Mouse (Mus musculus) embryonic facial prominence, embryonic 11.5 days (tissue): Measurements from ENCODE around the gene Nav1. TPM values are rescaled to one million over a fixed set of nuclear protein-coding genes. Genes with fewer than 3 reads are reported as not detected.

Experiments used
- ATAC-seq: fragments of 200-750 bp; cut with Nextera tagmentation; replicated peaks from 2 replicates; pipeline ENCODE4 v1.8.0; 2017; ENCODE audit warnings: low read depth; ENCODE audit not compliant: insufficient number of reproducible peaks, low FRiP score, low TSS enrichment
- DNase-seq: peaks from one replicate; pipeline ENCODE4 v3.0.0-alpha.2; 2015; ENCODE audit warnings: low spot score
- H3K27ac ChIP-seq: fragments of 300-500 bp; sonication (generic); replicated peaks from 2 replicates; pipeline ENCODE4 v1.5.1; 2014; ENCODE audit warnings: mild to moderate bottlenecking, low read depth, low read length, control low read depth
- H3K27me3 ChIP-seq: fragments of 300-500 bp; sonication (generic); 2 replicates; pipeline ENCODE4 v1.6.1; 2014; ENCODE audit warnings: mild to moderate bottlenecking, low read length, moderate library complexity, mixed read lengths; ENCODE audit not compliant: control insufficient read depth, insufficient read depth
- H3K36me3 ChIP-seq: fragments of 300-500 bp; sonication (generic); replicated peaks from 2 replicates; pipeline ENCODE4 v1.6.1; 2014; ENCODE audit warnings: low read depth, mild to moderate bottlenecking, low read length, moderate library complexity, mixed read lengths; ENCODE audit not compliant: control insufficient read depth, insufficient read depth
- H3K4me1 ChIP-seq: fragments of 300-500 bp; sonication (generic); 2 replicates; pipeline ENCODE4 v1.6.1; 2014; ENCODE audit warnings: low read length, mixed read lengths; ENCODE audit not compliant: control insufficient read depth, insufficient read depth
- H3K4me2 ChIP-seq: fragments of 300-500 bp; sonication (generic); 2 replicates; pipeline ENCODE4 v1.6.1; 2014; ENCODE audit warnings: low read depth, mild to moderate bottlenecking, control low read depth, low read length, moderate library complexity
- H3K4me3 ChIP-seq: fragments of 300-500 bp; sonication (generic); 2 replicates; pipeline ENCODE4 v1.5.1; 2014; ENCODE audit warnings: low read depth, low read length, control low read depth
- H3K9ac ChIP-seq: fragments of 300-500 bp; sonication (generic); replicated peaks from 2 replicates; pipeline ENCODE4 v1.6.1; 2014; ENCODE audit warnings: mild to moderate bottlenecking, control low read depth, low read length
- H3K9me3 ChIP-seq: fragments of 300-500 bp; sonication (generic); replicated peaks from 2 replicates; pipeline ENCODE4 v1.6.1; 2016; ENCODE audit warnings: mild to moderate bottlenecking, low read length, inconsistent platforms, mixed read lengths; ENCODE audit not compliant: control insufficient read depth
- WGBS: fragments of 180-500 bp; shearing (Covaris S2); extraction: QIAGEN DNeasy Blood & Tissue Kit; methylation state at CpG from one replicate; pipeline ENCODE4 v1.1.7; 2014; 5-methylcytosine and 5-hydroxymethylcytosine counted together
- polyA plus RNA-seq: library from polyadenylated mRNA; unstranded; fragments of >200 nt; fragmentation: Nextera tagmentation; extraction: Ambion mirVana; gene quantifications from 2 replicates; pipeline ENCODE4 v1.2.1, GENCODE M21; 2014

Gene Nav1
- polyA plus RNA-seq, 1 experiment from 2014 or later = 11.9 TPM

DNA sequence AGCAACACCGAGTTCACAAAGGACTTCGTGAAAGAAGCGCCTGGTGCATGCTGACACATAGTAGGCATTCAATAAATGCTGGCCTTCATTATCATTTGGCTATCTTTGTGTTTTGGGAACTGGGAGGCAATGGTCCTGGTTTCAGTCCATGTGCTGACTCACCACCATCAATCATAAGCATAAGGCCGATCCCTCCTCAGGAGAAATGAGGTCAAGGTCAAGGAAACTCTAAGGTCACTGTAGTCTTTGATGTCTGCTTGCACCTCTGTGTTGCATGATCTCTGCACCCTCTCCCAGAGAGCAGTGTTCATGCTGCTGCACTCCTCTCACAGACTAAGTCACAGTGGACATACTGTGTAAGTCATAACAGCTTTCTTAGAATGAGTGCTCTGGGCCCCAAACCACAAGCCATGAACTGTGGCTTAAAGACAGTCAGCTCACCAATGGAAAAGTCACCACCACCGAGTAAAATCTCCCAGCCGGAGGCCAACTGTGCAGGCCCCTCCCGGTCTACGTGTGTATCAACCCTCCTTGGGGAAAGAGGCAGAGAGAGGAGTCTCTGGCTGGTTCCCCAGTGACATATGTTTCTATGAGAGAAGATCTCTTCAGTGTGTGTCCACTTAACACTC lies 8.7 kb downstream of the Nav1 start:
- DNase-seq (no peak), ATAC-seq (no peak; the same call in 1 of the 2 replicates)
- Histone ChIP-seq H3K27me3 (no peaks in the 10 kb centered on the region), H3K4me1 (peaks cover 7% of the 10 kb centered on the region), H3K4me3 (no peak overlapping the region), H3K27ac (no peak overlapping the region), H3K9me3 (no peaks in the 10 kb centered on the region), H3K36me3 (no peaks in the 10 kb centered on the region), H3K9ac (no peak overlapping the region), H3K4me2 (no peak overlapping the region)
- 67% methylated on average over 8 of the region's 8 CpGs for WGBS

DNA sequence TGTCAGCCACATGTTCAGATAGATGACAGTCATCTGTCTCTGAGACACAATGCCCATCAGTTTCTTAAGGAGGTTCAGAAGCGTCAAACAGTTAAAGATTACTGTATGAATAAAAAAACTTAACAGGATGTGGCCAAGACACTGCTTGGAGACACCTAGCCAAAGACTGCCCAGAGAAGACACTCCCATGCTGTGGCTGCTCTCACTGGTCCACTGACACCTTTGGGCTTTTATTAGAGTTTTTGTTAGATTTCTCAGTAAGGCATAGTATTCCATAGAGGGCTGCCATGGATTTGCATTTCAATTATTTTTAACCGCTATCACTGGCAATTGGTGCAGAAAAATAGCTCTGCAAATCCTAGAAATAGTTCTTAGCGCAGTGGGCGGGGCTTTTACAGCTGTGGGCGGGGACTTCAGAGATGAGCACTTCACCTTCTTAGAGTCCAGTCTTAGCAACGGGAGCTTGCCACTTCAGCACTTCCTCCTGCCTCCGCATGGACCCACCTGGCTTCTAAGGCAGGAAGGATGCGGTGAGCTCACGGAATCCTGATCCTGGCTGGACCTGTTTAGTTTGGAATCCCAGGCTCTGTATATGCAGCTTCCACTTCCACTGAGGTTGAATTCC lies 12.7 kb downstream of the Nav1 start:
- DNase-seq = no peak
- Histone ChIP-seq H3K9ac (no peak overlapping the region), H3K27ac (no peak overlapping the region), H3K9me3 (no peaks in the 10 kb centered on the region), H3K4me3 (no peak overlapping the region), H3K27me3 (no peaks in the 10 kb centered on the region), H3K4me1 (no peaks in the 10 kb centered on the region), H3K4me2 (no peak overlapping the region), H3K36me3 (no peaks in the 10 kb centered on the region)
- WGBS = 45% methylated on average over 9 of the region's 9 CpGs
- ATAC-seq = no peak

- no peak for DNase-seq
- 86% methylated on average over 6 of the region's 6 CpGs for WGBS
These were observed 13.4 kb downstream of the Nav1 start for GRCm38 (mm10) chr1:135593560-135594278.

DNA sequence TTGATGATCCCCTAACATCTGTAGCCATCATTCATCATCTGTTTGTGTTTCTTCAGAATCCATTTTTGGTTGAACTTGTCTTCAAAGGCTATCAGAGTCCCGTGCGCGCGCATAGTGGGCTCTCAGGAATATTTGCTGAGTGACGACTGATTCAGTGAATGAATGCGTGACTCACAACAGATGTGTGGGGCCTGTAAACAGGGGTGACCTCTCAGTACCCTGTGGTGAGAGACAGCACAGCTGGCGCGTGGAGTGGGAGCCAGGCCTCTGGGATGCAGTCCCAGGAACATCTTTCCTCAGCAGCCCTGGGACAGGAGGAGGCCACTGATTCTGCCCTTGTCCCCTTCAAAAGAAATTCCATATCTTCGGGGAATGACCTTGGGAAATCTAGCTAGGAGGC lies 16.3 kb downstream of the Nav1 start:
- peaks cover 2% of the 10 kb centered on the region; the same call in 1 of the 2 replicates for H3K4me1 ChIP-seq
- H3K4me2 ChIP-seq = no peak overlapping the region
- no peaks in the 10 kb centered on the region for H3K9me3 ChIP-seq
- WGBS = 80% methylated on average over 9 of the region's 9 CpGs
- no peaks in the 10 kb centered on the region for H3K36me3 ChIP-seq
- H3K9ac ChIP-seq = no peak overlapping the region
- DNase-seq (no peak), ATAC-seq (no peak)
- H3K4me3 ChIP-seq = no peak overlapping the region
- no peak overlapping the region for H3K27ac ChIP-seq
- no peaks in the 10 kb centered on the region for H3K27me3 ChIP-seq

More at GRCm38 (mm10) chr1:135593560-135594278, 13.4 kb downstream of the Nav1 start:
- Histone ChIP-seq H3K27me3 (no peaks in the 10 kb centered on the region), H3K4me2 (no peak overlapping the region), H3K4me1 (no peaks in the 10 kb centered on the region), H3K9me3 (no peaks in the 10 kb centered on the region), H3K4me3 (no peak overlapping the region), H3K9ac (no peak overlapping the region), H3K36me3 (no peaks in the 10 kb centered on the region), H3K27ac (no peak overlapping the region)
- no peak for ATAC-seq

GRCm38 (mm10) chr1:135588973-135589372 lies 18.1 kb downstream of the Nav1 start:
- WGBS = 51% methylated on average over 3 of the region's 3 CpGs
- Histone ChIP-seq H3K36me3 (no peaks in the 10 kb centered on the region), H3K4me2 (no peak overlapping the region), H3K4me3 (no peak overlapping the region), H3K27ac (no peak overlapping the region), H3K9ac (peak overlapping the region; percentile 13; the same call in 1 of the 2 replicates), H3K4me1 (peaks cover 2% of the 10 kb centered on the region; the same call in 1 of the 2 replicates), H3K27me3 (no peaks in the 10 kb centered on the region), H3K9me3 (no peaks in the 10 kb centered on the region)
- no peak for ATAC-seq
- no peak for DNase-seq

- no peak overlapping the region for H3K27ac ChIP-seq
- H3K4me3 ChIP-seq = no peak overlapping the region
- no peak overlapping the region for H3K4me2 ChIP-seq
- no peak overlapping the region for H3K9ac ChIP-seq
- DNase-seq (no peak), ATAC-seq (no peak)
- no peaks in the 10 kb centered on the region for H3K27me3 ChIP-seq
- no peaks in the 10 kb centered on the region for H3K36me3 ChIP-seq
- H3K4me1 ChIP-seq = peaks cover 2% of the 10 kb centered on the region; the same call in 1 of the 2 replicates
- no peaks in the 10 kb centered on the region for H3K9me3 ChIP-seq
These were observed 20.2 kb downstream of the Nav1 start for GRCm38 (mm10) chr1:135586903-135587302.

- ATAC-seq (peak; percentile 66), DNase-seq (peak; percentile 74)
- H3K27ac ChIP-seq = peak overlapping the region; percentile 31
- H3K9ac ChIP-seq = peak overlapping the region; percentile 68
- WGBS = under 1% methylated on average over 19 of the region's 19 CpGs
- peak overlapping the region; percentile 54 for H3K4me3 ChIP-seq
- H3K36me3 ChIP-seq = no peaks in the 10 kb centered on the region
- peaks cover 4% of the 10 kb centered on the region for H3K4me1 ChIP-seq
- peak overlapping the region; percentile 90 for H3K4me2 ChIP-seq
- H3K9me3 ChIP-seq = no peaks in the 10 kb centered on the region
- no peaks in the 10 kb centered on the region for H3K27me3 ChIP-seq
These were observed 21.5 kb downstream of the Nav1 start for GRCm38 (mm10) chr1:135585573-135585972.
